Mouse (Mus musculus) cortical plate, adult 2 months (tissue): ENCODE measurements around the gene Smarcc1.
"Not testable (repeated sequence)": the region's sequence is repeated elsewhere in the genome, so short reads cannot be mapped to it uniquely, and the experiment has no call there.

Experiments
- CTCF ChIP-seq: fragments of 200-500 bp; IDR thresholded peaks from 2 replicates; pipeline ENCODE4 v1.5.1; 2011; ENCODE audit warnings: mild to moderate bottlenecking, control low read depth, low read length; ENCODE audit not compliant: insufficient read depth; ENCODE audit errors: extremely low read depth
- POLR2A ChIP-seq: fragments of 200-500 bp; IDR thresholded peaks from 2 replicates; pipeline ENCODE4 v1.6.1; 2011; ENCODE audit warnings: mild to moderate bottlenecking, low read length, control low read depth; ENCODE audit not compliant: insufficient read depth; ENCODE audit errors: extremely low read depth

GRCm38 (mm10) chr9:110076468-110076867, 41.0 kb upstream of the Smarcc1 start:
- TF ChIP-seq CTCF, POLR2A: not testable (repeated sequence)
